Mouse (Mus musculus): Measurements from ENCODE around the gene Hspa4.

Gene Hspa4

DNA sequence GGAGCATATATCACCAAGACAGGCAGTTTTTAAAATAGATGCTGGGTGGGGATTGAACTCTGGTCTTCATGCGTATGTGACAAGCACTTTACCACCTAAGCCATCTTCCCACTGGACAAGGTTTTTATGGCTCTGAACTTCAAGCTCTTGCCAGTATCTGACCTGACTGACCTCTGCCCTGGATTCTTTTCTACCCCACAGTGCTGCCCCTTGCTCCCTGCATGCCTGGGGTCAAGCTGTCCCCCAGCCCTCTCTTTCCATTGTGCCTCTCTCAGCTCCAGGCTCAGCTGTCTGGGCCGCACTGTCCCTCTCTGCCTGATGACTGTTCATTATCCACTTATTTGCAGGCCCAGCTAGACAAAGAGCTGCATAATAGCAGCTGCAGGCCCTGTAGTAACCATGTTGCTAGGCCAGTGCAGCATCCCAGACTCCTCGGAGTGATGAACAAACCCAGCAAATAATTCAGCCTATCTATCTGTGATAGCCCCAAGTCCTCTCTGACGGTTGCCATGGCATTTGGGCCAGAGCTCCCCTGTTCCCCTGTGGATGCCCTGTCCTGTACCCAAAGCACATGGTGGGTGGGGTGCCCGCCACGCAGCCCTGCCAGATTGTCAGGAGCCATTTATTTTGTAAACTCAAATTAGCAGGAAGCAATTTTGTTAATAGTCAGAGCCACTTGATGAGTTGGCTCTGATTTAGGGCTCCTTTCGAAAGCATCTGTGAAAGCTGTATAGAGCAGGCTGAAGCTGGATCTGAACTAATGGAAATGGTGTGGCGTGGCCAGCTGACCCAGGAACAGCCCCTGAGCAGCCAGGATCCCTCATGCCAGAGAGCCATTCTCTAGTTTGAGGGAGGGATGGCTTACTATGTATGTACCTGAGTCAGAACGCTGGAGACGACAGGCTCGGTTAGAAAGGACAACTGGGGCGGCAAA is 47.8 kb downstream of the Hspa4 start:
- no peak for DNase-seq (ENCODE audit: low spot score in 2 of 2)

DNA sequence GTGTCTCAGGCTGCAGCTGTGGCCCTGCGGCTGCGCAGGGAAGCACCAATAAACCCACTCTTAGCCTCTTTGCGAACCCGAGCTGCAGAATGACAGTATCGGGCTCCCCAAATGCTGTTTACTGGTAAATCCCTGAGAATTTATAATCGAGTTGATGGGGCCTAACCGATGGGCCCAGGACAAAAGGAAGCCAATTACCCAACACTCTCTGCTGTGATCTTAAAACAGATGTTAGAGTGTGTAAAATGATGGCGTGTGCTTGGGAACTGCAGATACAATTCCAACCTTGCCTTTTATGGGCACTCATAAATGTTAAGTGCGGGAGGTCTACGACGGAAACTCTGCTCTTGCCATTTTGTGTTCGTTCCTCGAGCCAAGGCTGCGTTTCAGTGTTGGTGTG is 49.5 kb downstream of the Hspa4 start:
- no peak for DNase-seq (ENCODE audit: low spot score in 2 of 2)

DNA sequence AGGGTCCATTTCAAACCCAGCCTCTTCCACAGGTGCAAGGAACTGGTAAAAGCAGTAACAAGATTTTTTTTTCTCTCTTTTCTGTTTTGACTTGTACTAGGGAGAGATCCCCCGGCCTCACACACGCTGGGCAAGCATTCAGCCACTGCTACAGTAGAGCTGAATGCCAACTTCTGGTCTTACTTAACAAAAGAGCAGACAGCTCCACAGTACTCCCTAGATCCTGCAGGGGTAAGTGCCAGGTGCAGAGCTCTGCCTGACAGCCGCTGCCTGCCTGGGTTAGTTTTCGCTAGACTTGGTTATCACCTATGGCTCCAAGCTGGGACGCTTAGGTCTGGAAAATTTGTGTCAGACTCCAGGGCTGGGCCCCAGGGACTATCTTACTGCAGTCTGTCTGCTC is 50.6 kb downstream of the Hspa4 start:
- DNase-seq (ENCODE audit: low spot score in 2 of 2), result no peak

DNA sequence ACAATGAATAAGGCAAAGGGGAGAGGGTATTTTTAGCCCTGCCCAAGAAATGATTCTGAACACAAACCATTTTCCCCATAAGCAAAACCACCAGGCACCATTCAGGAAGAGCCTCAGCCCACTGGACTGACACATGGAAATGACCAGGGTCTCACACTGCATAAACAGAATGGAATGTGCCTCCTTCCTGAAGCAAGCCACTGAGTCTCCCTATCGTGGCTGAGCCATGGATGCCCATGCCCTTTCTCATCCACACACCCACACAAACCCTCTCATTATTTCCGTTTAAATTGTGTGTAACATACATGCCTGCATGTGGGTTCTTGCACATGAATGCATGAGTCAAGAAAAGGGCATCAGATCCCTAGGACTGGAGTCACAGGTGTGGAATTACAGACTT is 54.7 kb downstream of the Hspa4 start:
- no peak for DNase-seq (ENCODE audit: low spot score in 2 of 2)

DNA sequence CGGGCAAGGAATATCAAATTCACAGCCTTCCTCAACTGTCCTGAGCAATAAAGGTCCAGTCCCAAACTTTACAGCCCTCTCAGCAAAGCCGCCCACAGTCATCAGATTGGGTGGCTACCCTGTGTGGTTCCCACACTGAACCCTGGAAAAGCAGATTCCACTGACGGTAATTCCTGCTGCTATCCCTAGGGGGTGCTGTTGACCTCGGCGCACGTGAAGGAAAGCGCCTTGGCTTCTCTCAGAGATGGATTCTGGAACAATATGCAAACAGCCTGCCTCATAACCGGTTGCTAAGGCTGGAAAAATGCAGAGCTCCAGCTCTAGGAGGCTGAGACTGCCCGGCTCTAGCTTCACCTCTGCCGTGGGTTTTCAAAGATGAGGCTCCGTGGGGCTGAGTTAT is 57.1 kb downstream of the Hspa4 start:
- peak in 1 of 2 experiments; percentile 40 for DNase-seq (ENCODE audit: low spot score in 2 of 2)

DNA sequence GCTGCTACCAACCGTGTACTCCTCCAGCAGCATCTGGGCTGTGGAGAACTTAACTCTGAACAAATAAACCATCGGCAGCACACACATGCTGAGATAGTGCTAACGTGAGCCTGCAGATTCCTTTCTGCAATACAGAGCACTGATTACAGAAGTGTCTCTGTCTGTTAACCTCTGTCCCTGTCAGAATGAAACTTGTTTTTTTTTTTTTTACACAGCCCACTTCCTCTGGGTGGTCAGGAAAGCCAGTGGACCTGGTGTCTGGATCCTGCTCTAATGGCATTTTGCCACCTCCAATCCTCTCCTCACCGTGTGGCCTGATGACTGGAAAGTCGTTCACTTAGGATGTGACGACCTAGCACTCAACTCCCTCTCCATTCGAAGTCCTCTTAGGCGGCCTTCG is 66.7 kb downstream of the Hspa4 start:
- no peak for DNase-seq (ENCODE audit: low spot score in 2 of 2)

DNA sequence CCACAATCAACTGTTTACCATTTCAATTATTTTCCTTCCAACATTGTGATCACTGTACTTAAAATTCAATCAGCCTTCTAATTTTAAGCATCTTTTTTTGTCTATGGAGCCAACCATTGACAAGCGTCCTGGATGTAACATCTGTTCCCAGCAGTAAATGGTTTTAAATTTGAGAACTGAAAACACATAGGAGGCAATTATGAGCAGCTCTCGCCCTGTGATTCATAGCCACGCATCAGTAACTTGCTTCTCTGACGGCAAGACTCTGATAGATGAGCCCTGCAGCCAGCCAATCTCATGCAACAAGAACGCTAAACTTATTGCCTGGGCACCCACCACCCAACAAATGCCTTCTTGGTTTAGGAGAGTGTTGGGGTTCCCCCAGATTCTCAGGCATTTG is 68.4 kb downstream of the Hspa4 start:
- no peak for DNase-seq (ENCODE audit: low spot score in 2 of 2)

DNA sequence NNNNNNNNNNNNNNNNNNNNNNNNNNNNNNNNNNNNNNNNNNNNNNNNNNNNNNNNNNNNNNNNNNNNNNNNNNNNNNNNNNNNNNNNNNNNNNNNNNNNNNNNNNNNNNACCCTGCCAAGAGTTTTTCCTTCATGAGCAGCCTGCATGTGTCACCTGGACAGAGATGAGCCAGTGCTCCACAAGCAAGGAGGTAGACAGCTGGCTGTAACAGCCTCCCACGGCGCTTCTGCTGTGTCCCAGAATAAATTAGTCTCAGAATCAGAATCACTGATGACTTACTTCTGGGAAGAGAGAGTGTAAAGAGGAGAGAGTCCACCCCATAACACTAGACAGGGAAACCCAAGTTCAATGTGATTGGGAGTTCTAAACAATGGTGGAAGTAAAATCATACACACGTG is 71.2 kb downstream of the Hspa4 start:
- DNase-seq (ENCODE audit: low spot score in 2 of 2), result peak in 1 of 2 experiments; percentile 4

DNA sequence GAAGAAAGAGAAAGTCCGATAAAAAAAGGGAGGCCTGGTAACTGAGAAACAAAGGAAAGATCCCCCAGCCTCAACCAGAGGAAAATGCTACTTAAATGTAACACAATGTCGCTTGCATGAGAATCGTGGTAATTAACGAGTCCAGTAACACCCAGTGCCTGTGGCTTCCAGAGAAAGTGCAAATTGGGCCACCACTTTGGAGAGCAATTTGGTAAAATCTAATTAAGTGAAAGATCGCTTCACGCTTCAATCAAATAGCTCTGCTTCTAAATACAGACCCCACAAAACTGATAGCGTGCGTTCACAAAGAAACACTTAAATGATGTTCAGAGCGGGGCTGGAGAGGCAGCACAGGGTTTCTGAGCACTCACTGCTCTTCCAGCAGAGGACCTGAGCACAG is 89.4 kb downstream of the Hspa4 start:
- DNase-seq (ENCODE audit: low spot score in 2 of 2), result no peak
